Mouse (Mus musculus) G1E (cell line): ENCODE data around the gene Sphk1.

ENCODE experiments used
- CTCF ChIP-seq: IDR thresholded peaks from 2 replicates; pipeline ENCODE4 v1.5.1; 2012; ENCODE audit warnings: low read depth, low read length, inconsistent platforms, mixed read lengths
- GATA1 ChIP-seq: IDR thresholded peaks from 2 replicates; pipeline ENCODE4 v1.6.1; 2012; ENCODE audit warnings: borderline replicate concordance, low read length, inconsistent platforms, mixed read lengths
- POLR2AphosphoS5 ChIP-seq: IDR thresholded peaks from 2 replicates; pipeline ENCODE4 v1.6.1; 2012; ENCODE audit warnings: low read depth, low read length, inconsistent platforms; ENCODE audit not compliant: insufficient replicate concordance
- TAL1 ChIP-seq: conservative IDR thresholded peaks from 2 replicates; pipeline ENCODE4 v1.6.1; 2012; ENCODE audit warnings: low read depth, low read length, inconsistent platforms, mixed read lengths

DNA sequence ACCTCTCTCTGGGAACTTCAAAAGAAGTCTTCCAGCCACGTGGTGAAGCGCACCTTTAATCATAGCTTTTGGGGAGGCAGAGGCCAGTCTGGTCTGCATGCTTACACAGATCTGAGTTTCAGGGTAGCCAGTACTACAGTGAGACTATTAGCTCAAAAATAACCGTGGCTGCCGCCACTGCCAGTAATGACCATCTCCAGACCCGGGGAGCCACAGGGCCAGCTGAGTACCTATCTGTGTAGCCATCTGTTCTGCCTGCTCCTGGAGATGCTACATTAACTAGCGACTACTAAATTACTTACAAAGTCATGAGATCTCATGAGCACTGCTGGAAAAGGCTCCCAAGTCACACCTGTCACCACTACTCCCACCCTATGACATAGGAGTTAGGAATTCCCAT is 44.3 kb downstream of the Sphk1 start:
- TF ChIP-seq CTCF (no peak), GATA1 (no peak), TAL1 (no peak), POLR2AphosphoS5 (no peak)
